Mouse (Mus musculus) liver, embryonic 16.5 days (tissue): Measurements from ENCODE around the gene Lrrc8c. TPM values are rescaled to one million over a fixed set of nuclear protein-coding genes. Genes with fewer than 3 reads are reported as not detected.

Source experiments
- ATAC-seq: fragments of 200-750 bp; cut with Nextera tagmentation; 2 replicates; pipeline ENCODE4 v1.8.0; 2017; ENCODE audit warnings: low read depth, mild to moderate bottlenecking, moderate number of reproducible peaks, moderate library complexity
- H3K27ac ChIP-seq: fragments of 300-500 bp; sonication (generic); 2 replicates; pipeline ENCODE4 v1.5.1; 2014; ENCODE audit warnings: mild to moderate bottlenecking, low read length
- H3K27me3 ChIP-seq: fragments of 300-500 bp; sonication (generic); 2 replicates; pipeline ENCODE4 v1.6.1; 2014; ENCODE audit warnings: low read depth, low read length, mixed read lengths; ENCODE audit not compliant: control insufficient read depth, insufficient read depth
- H3K36me3 ChIP-seq: fragments of 300-500 bp; sonication (generic); 2 replicates; pipeline ENCODE4 v1.6.1; 2014; ENCODE audit warnings: mild to moderate bottlenecking; ENCODE audit not compliant: control insufficient read depth, insufficient read depth
- H3K4me1 ChIP-seq: fragments of 300-500 bp; sonication (generic); 2 replicates; pipeline ENCODE4 v1.6.1; 2014; ENCODE audit warnings: low read depth, low read length, mixed read lengths; ENCODE audit not compliant: control insufficient read depth
- H3K4me2 ChIP-seq: fragments of 300-500 bp; sonication (generic); 2 replicates; pipeline ENCODE4 v1.6.1; 2014; ENCODE audit warnings: low read depth, low read length, mixed read lengths
- H3K4me3 ChIP-seq: fragments of 300-500 bp; sonication (generic); 2 replicates; pipeline ENCODE4 v1.5.1; 2014; ENCODE audit warnings: low read depth, mild to moderate bottlenecking, low read length
- H3K9ac ChIP-seq: fragments of 300-500 bp; sonication (generic); 2 replicates; pipeline ENCODE4 v1.6.1; 2014; ENCODE audit warnings: low read depth, low read length
- H3K9me3 ChIP-seq: fragments of 300-500 bp; sonication (generic); replicated peaks from 2 replicates; pipeline ENCODE4 v1.6.1; 2016; ENCODE audit warnings: low read length; ENCODE audit not compliant: control insufficient read depth
- WGBS: fragments of 180-500 bp; shearing (Covaris S2); extraction: QIAGEN DNeasy Blood & Tissue Kit; methylation state at CpG from one replicate; pipeline ENCODE4 v1.1.7; 2014; ENCODE audit not compliant: insufficient replicate concordance; 5-methylcytosine and 5-hydroxymethylcytosine counted together
- polyA plus RNA-seq: library from polyadenylated mRNA; unstranded; fragments of >200 nt; fragmentation: Nextera tagmentation; extraction: Ambion mirVana; gene quantifications from 2 replicates; pipeline ENCODE4 v1.2.1, GENCODE M21; 2015

Lrrc8c gene
- polyA plus RNA-seq, 1 experiment from 2014 or later, result 14.0 TPM

- WGBS, result 42% methylated on average over 9 of the region's 9 CpGs
- H3K36me3 ChIP-seq, result no peaks in the 10 kb centered on the region
- no peak overlapping the region for H3K4me2 ChIP-seq
- H3K9ac ChIP-seq, result no peak overlapping the region
- H3K27me3 ChIP-seq, result no peaks in the 10 kb centered on the region
- H3K9me3 ChIP-seq, result no peaks in the 10 kb centered on the region
- no peak for ATAC-seq
- H3K4me3 ChIP-seq, result no peak overlapping the region
- H3K4me1 ChIP-seq, result no peaks in the 10 kb centered on the region; the same call in 1 of the 2 replicates
- H3K27ac ChIP-seq, result no peak overlapping the region
Observed at GRCm38 (mm10) chr5:105614682-105615434, 95.7 kb downstream of the Lrrc8c start.

DNA sequence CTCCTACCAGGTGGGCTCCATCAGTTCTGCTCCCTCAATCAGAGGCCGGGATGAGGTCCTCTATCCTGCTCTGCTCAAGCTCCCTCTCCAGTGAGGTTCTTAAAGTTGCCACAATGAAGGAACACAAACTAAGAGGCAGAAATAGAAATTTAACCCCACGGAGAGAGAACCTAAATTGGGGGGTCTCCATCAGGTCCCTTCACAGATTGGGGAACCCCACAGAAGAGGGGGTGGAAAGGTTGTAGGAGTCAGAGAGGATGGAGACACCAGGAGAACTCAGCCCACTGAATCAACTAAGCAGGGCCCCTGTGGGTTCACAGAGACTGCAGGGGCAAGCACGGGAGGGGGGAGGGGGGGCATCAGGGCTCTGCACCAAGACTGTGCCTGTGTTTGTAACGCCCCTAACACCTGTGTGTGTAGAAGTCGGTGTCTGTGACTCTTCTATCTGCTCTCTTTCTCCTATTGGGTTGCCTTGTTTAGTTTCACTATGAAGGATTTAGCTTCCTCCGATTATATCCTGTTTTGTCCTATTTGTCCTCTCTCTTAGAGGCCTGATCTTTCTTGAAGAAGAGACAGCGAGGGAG lies 96.8 kb downstream of the Lrrc8c start:
- no peaks in the 10 kb centered on the region; the same call in 1 of the 2 replicates for H3K4me1 ChIP-seq
- H3K27me3 ChIP-seq, result no peaks in the 10 kb centered on the region
- no peak overlapping the region for H3K27ac ChIP-seq
- H3K4me3 ChIP-seq, result no peak overlapping the region
- H3K36me3 ChIP-seq, result no peaks in the 10 kb centered on the region
- no peak overlapping the region for H3K4me2 ChIP-seq
- H3K9me3 ChIP-seq, result no peaks in the 10 kb centered on the region
- 51% methylated on average over 7 of the region's 7 CpGs for WGBS
- ATAC-seq, result no peak
- no peak overlapping the region for H3K9ac ChIP-seq

DNA sequence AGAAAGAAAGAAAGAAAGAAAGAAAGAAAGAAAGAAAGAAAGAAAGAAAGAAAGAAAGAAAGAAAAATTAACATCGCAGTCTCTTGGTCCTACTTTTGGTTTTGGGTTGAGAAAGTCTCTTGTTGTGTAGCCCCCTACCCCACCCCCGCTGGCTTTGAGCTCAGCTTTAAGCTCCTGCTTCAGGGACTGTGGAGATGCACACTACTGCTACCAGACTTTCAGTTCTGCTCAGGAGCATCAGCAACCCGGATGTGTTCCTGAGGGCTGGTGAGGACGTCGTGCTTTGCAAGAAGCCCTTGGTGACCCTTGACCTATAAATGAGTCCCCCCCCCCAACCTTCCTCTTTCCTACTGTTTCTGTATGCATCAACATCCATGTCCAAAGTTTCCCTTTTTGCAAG lies 97.3 kb downstream of the Lrrc8c start:
- no peak overlapping the region for H3K27ac ChIP-seq
- no peak overlapping the region for H3K4me3 ChIP-seq
- no peaks in the 10 kb centered on the region; the same call in 1 of the 2 replicates for H3K4me1 ChIP-seq
- no peak overlapping the region for H3K9ac ChIP-seq
- no peaks in the 10 kb centered on the region for H3K36me3 ChIP-seq
- ATAC-seq, result no peak
- WGBS, result 47% methylated on average over 5 of the region's 5 CpGs
- H3K4me2 ChIP-seq, result no peak overlapping the region
- no peaks in the 10 kb centered on the region for H3K27me3 ChIP-seq
- no peaks in the 10 kb centered on the region for H3K9me3 ChIP-seq

- H3K27ac ChIP-seq, result no peak overlapping the region
- no peak for ATAC-seq
Observed at GRCm38 (mm10) chr5:105618510-105618909, 99.3 kb downstream of the Lrrc8c start.

DNA sequence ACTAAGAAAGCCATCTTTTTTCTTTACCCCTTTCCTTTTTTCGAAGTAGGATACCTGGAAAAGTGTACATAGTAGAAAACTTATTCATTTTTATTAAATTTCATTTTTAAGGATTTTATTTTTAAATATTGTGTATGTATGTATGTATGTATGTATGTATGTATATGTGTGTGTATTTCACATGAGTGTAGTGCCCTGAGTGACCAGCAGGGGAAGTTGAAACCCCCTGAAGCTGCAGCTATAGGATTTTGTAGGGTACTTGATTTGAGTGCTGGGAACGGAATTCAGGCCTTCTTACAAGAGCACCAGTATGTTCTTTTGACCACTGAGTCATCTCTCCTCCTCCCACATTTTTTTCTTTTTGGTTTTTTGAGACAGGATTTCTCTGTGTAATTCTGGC lies 100.5 kb downstream of the Lrrc8c start:
- Histone ChIP-seq H3K9ac (no peak overlapping the region), H3K4me2 (no peak overlapping the region), H3K36me3 (no peaks in the 10 kb centered on the region), H3K27ac (no peak overlapping the region), H3K4me1 (no peaks in the 10 kb centered on the region; the same call in 1 of the 2 replicates), H3K27me3 (no peaks in the 10 kb centered on the region), H3K4me3 (no peak overlapping the region), H3K9me3 (no peaks in the 10 kb centered on the region)
- no peak for ATAC-seq
- 72% methylated on average over 2 of the region's 2 CpGs for WGBS

More at GRCm38 (mm10) chr5:105618510-105618909, 99.3 kb downstream of the Lrrc8c start:
- no peak overlapping the region for H3K4me2 ChIP-seq
- H3K4me1 ChIP-seq, result no peaks in the 10 kb centered on the region; the same call in 1 of the 2 replicates
- no peak overlapping the region for H3K4me3 ChIP-seq
- H3K27me3 ChIP-seq, result no peaks in the 10 kb centered on the region
- H3K9me3 ChIP-seq, result no peaks in the 10 kb centered on the region
- no peaks in the 10 kb centered on the region for H3K36me3 ChIP-seq
- no peak overlapping the region for H3K9ac ChIP-seq

DNA sequence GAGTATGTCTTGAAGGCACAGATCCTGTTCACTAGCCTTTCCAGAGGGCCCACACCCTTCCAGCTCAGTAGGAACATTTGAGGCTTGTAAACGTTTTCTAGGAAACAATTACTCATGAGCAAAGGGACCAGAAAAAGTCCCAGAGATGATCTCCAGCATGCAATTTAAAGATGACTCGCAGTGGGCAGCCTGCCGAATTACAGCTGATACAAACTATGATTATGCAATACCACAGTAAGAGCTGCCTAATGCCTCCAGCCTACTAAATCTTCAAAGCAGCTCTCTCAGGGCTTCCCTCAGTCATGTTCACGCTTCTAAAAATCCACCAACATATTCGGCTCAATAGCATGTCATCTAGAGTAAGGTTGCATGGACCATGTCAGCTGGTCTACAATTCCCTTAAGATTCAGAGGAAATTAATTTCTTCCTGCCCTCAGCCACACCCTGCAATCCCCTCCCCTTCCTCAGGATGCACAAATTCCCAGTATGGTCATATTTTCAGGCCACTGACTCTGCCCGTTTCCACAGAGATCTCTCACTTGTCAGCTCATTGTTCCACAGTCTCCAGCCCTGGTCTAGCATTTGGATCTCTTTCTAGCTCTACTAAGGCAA lies 101.4 kb downstream of the Lrrc8c start:
- 44% methylated on average over 6 of the region's 6 CpGs for WGBS
- no peak for ATAC-seq

GRCm38 (mm10) chr5:105623074-105623713 lies 104.0 kb downstream of the Lrrc8c start:
- H3K27me3 ChIP-seq, result no peaks in the 10 kb centered on the region
- H3K9ac ChIP-seq, result no peak overlapping the region
- H3K4me2 ChIP-seq, result no peak overlapping the region
- no peaks in the 10 kb centered on the region for H3K4me1 ChIP-seq
- ATAC-seq, result peak; percentile 50; the same call in 1 of the 2 replicates
- 40% methylated on average over 4 of the region's 4 CpGs for WGBS
- no peak overlapping the region; the same call in 1 of the 2 replicates for H3K27ac ChIP-seq
- no peaks in the 10 kb centered on the region for H3K9me3 ChIP-seq
- H3K4me3 ChIP-seq, result no peak overlapping the region
- H3K36me3 ChIP-seq, result no peaks in the 10 kb centered on the region

More for the DNA sequence above, 101.4 kb downstream of the Lrrc8c start:
- no peaks in the 10 kb centered on the region for H3K9me3 ChIP-seq
- H3K27me3 ChIP-seq, result no peaks in the 10 kb centered on the region
- H3K4me3 ChIP-seq, result no peak overlapping the region
- no peaks in the 10 kb centered on the region for H3K36me3 ChIP-seq
- H3K27ac ChIP-seq, result no peak overlapping the region
- H3K4me2 ChIP-seq, result no peak overlapping the region
- no peaks in the 10 kb centered on the region; the same call in 1 of the 2 replicates for H3K4me1 ChIP-seq
- no peak overlapping the region for H3K9ac ChIP-seq

- Histone ChIP-seq H3K4me2 (no peak overlapping the region), H3K4me1 (no peaks in the 10 kb centered on the region), H3K9ac (no peak overlapping the region), H3K9me3 (no peaks in the 10 kb centered on the region), H3K4me3 (no peak overlapping the region), H3K27ac (no peak overlapping the region), H3K36me3 (no peaks in the 10 kb centered on the region), H3K27me3 (no peaks in the 10 kb centered on the region)
- ATAC-seq, result no peak
- WGBS, result 71% methylated on average over 3 of the region's 3 CpGs
Observed at GRCm38 (mm10) chr5:105624257-105624656, 105.1 kb downstream of the Lrrc8c start.
